Mouse (Mus musculus) kidney, embryonic 14.5 days (tissue): ENCODE data around the gene Spert. TPM values are rescaled to one million over a fixed set of nuclear protein-coding genes. Genes with fewer than 3 reads are reported as not detected.

Source experiments
- ATAC-seq: fragments of 200-750 bp; cut with Nextera tagmentation; 2 replicates; pipeline ENCODE4 v1.8.0; 2017; ENCODE audit warnings: moderate number of reproducible peaks, mild to moderate bottlenecking, moderate TSS enrichment, moderate library complexity; ENCODE audit not compliant: low FRiP score, low TSS enrichment
- H3K27ac ChIP-seq: fragments of 300-500 bp; sonication (generic); 2 replicates; pipeline ENCODE4 v1.5.1; 2014; ENCODE audit warnings: low read depth, mild to moderate bottlenecking, low read length, moderate library complexity, mixed read lengths
- H3K27me3 ChIP-seq: fragments of 300-500 bp; sonication (generic); 2 replicates; pipeline ENCODE4 v1.6.1; 2014; ENCODE audit warnings: mild to moderate bottlenecking, low read length; ENCODE audit not compliant: control insufficient read depth, insufficient read depth
- H3K36me3 ChIP-seq: fragments of 300-500 bp; sonication (generic); 2 replicates; pipeline ENCODE4 v1.6.1; 2014; ENCODE audit warnings: low read length, mixed read lengths; ENCODE audit not compliant: control insufficient read depth, insufficient read depth
- H3K4me1 ChIP-seq: fragments of 300-500 bp; sonication (generic); 2 replicates; pipeline ENCODE4 v1.6.1; 2014; ENCODE audit warnings: low read length, mixed read lengths; ENCODE audit not compliant: control insufficient read depth, insufficient read depth
- H3K4me2 ChIP-seq: fragments of 300-500 bp; sonication (generic); replicated peaks from 2 replicates; pipeline ENCODE4 v1.6.1; 2014; ENCODE audit warnings: low read depth, mild to moderate bottlenecking, low read length
- H3K4me3 ChIP-seq: fragments of 300-500 bp; sonication (generic); 2 replicates; pipeline ENCODE4 v1.5.1; 2014; ENCODE audit warnings: mild to moderate bottlenecking, low read length
- H3K9ac ChIP-seq: fragments of 300-500 bp; sonication (generic); 2 replicates; pipeline ENCODE4 v1.6.1; 2014; ENCODE audit warnings: low read depth, mild to moderate bottlenecking, low read length, moderate library complexity
- H3K9me3 ChIP-seq: fragments of 300-500 bp; sonication (generic); 2 replicates; pipeline ENCODE4 v1.6.1; 2016; ENCODE audit warnings: low read length; ENCODE audit not compliant: control insufficient read depth
- WGBS: fragments of 180-500 bp; shearing (Covaris S2); extraction: QIAGEN DNeasy Blood & Tissue Kit; methylation state at CpG from one replicate; pipeline ENCODE4 v1.1.7; 2014; 5-methylcytosine and 5-hydroxymethylcytosine counted together
- polyA plus RNA-seq: library from polyadenylated mRNA; unstranded; fragments of >200 nt; fragmentation: Nextera tagmentation; extraction: Ambion mirVana; gene quantifications from 2 replicates; pipeline ENCODE4 v1.2.1, GENCODE M21; 2014

Spert gene
- polyA plus RNA-seq, 1 experiment from 2014 or later: not detected

GRCm38 (mm10) chr14:75616375-75616774, 23.5 kb upstream of the Spert start:
- Histone ChIP-seq H3K4me3 (no peak overlapping the region), H3K9me3 (no peaks in the 10 kb centered on the region), H3K27ac (no peak overlapping the region), H3K4me1 (no peaks in the 10 kb centered on the region), H3K4me2 (no peak overlapping the region), H3K9ac (no peak overlapping the region), H3K27me3 (no peaks in the 10 kb centered on the region), H3K36me3 (no peaks in the 10 kb centered on the region)
- no peak for ATAC-seq
- 74% methylated on average over 6 of the region's 6 CpGs for WGBS

GRCm38 (mm10) chr14:75609176-75609575, 16.3 kb upstream of the Spert start:
- H3K4me3 ChIP-seq: no peak overlapping the region
- no peaks in the 10 kb centered on the region for H3K27me3 ChIP-seq
- no peak overlapping the region for H3K27ac ChIP-seq
- WGBS: 88% methylated on average over 2 of the region's 2 CpGs
- no peaks in the 10 kb centered on the region for H3K9me3 ChIP-seq
- H3K4me1 ChIP-seq: no peaks in the 10 kb centered on the region
- no peaks in the 10 kb centered on the region for H3K36me3 ChIP-seq
- no peak overlapping the region for H3K4me2 ChIP-seq
- no peak overlapping the region for H3K9ac ChIP-seq
- ATAC-seq: no peak

GRCm38 (mm10) chr14:75583870-75584269, 9.0 kb downstream of the Spert start:
- Histone ChIP-seq H3K9me3 (no peaks in the 10 kb centered on the region), H3K9ac (no peak overlapping the region), H3K4me3 (no peak overlapping the region), H3K4me2 (no peak overlapping the region), H3K36me3 (no peaks in the 10 kb centered on the region), H3K27me3 (no peaks in the 10 kb centered on the region), H3K27ac (no peak overlapping the region), H3K4me1 (no peaks in the 10 kb centered on the region)
- 82% methylated on average over 12 of the region's 12 CpGs for WGBS
- no peak for ATAC-seq

- H3K4me3 ChIP-seq: no peak overlapping the region
- H3K36me3 ChIP-seq: no peaks in the 10 kb centered on the region
- no peak overlapping the region for H3K27ac ChIP-seq
- H3K4me2 ChIP-seq: no peak overlapping the region
- WGBS: 81% methylated on average over 6 of the region's 6 CpGs
- ATAC-seq: no peak
- H3K9me3 ChIP-seq: no peaks in the 10 kb centered on the region
- H3K9ac ChIP-seq: no peak overlapping the region
- no peaks in the 10 kb centered on the region for H3K27me3 ChIP-seq
- no peaks in the 10 kb centered on the region for H3K4me1 ChIP-seq
These were observed 13.9 kb downstream of the Spert start for GRCm38 (mm10) chr14:75579010-75579409.

- H3K4me3 ChIP-seq: no peak overlapping the region
- H3K27ac ChIP-seq: no peak overlapping the region
- no peaks in the 10 kb centered on the region for H3K27me3 ChIP-seq
- no peak for ATAC-seq
- H3K36me3 ChIP-seq: no peaks in the 10 kb centered on the region
- 90% methylated on average over 3 of the region's 3 CpGs for WGBS
- H3K4me1 ChIP-seq: no peaks in the 10 kb centered on the region
- H3K4me2 ChIP-seq: no peak overlapping the region
- no peaks in the 10 kb centered on the region for H3K9me3 ChIP-seq
- no peak overlapping the region for H3K9ac ChIP-seq
These were observed 26.6 kb downstream of the Spert start for GRCm38 (mm10) chr14:75566303-75566702.

GRCm38 (mm10) chr14:75565534-75566140, 27.3 kb downstream of the Spert start:
- 74% methylated on average over 14 of the region's 14 CpGs for WGBS
- Histone ChIP-seq H3K4me1 (no peaks in the 10 kb centered on the region), H3K9ac (no peak overlapping the region), H3K9me3 (no peaks in the 10 kb centered on the region), H3K27ac (no peak overlapping the region), H3K27me3 (no peaks in the 10 kb centered on the region), H3K36me3 (no peaks in the 10 kb centered on the region), H3K4me3 (no peak overlapping the region), H3K4me2 (no peak overlapping the region)
- ATAC-seq: peak; percentile 24; the same call in 1 of the 2 replicates

GRCm38 (mm10) chr14:75561577-75562331, 31.2 kb downstream of the Spert start:
- Histone ChIP-seq H3K4me3 (no peak overlapping the region), H3K9ac (no peak overlapping the region), H3K4me2 (no peak overlapping the region), H3K27ac (no peak overlapping the region), H3K36me3 (no peaks in the 10 kb centered on the region), H3K4me1 (no peaks in the 10 kb centered on the region), H3K9me3 (no peaks in the 10 kb centered on the region), H3K27me3 (no peaks in the 10 kb centered on the region)
- ATAC-seq: no peak
- 51% methylated on average over 9 of the region's 9 CpGs for WGBS

GRCm38 (mm10) chr14:75541731-75542130, 51.2 kb downstream of the Spert start:
- Histone ChIP-seq H3K9ac (no peak overlapping the region), H3K36me3 (no peaks in the 10 kb centered on the region), H3K9me3 (no peaks in the 10 kb centered on the region), H3K27ac (peak overlapping the region; percentile 38; the same call in 1 of the 2 replicates), H3K27me3 (no peaks in the 10 kb centered on the region), H3K4me2 (no peak overlapping the region), H3K4me3 (no peak overlapping the region), H3K4me1 (peaks cover 14% of the 10 kb centered on the region)
- 7% methylated on average over 8 of the region's 8 CpGs for WGBS
- peak; percentile 81 for ATAC-seq

GRCm38 (mm10) chr14:75540996-75541350, 51.9 kb downstream of the Spert start:
- H3K27ac ChIP-seq: peak overlapping the region; percentile 38; the same call in 1 of the 2 replicates
- no peak for ATAC-seq
- no peak overlapping the region for H3K4me3 ChIP-seq
- no peaks in the 10 kb centered on the region for H3K27me3 ChIP-seq
- no peak overlapping the region for H3K9ac ChIP-seq
- H3K4me2 ChIP-seq: no peak overlapping the region; the same call in 1 of the 2 replicates
- WGBS: 16% methylated on average over 5 of the region's 5 CpGs
- no peaks in the 10 kb centered on the region for H3K36me3 ChIP-seq
- H3K9me3 ChIP-seq: no peaks in the 10 kb centered on the region
- peaks cover 19% of the 10 kb centered on the region for H3K4me1 ChIP-seq
